Mouse (Mus musculus) kidney, embryonic 15.5 days (tissue): ENCODE measurements around the gene Dnah7b. TPM values are rescaled to one million over a fixed set of nuclear protein-coding genes. Genes with fewer than 3 reads are reported as not detected.
"Not testable (repeated sequence)": the region's sequence is repeated elsewhere in the genome, so short reads cannot be mapped to it uniquely, and the experiment has no call there.

ENCODE experiments used
- ATAC-seq: fragments of 200-750 bp; cut with Nextera tagmentation; replicated peaks from 2 replicates; pipeline ENCODE4 v1.8.0; 2017; ENCODE audit warnings: moderate TSS enrichment; ENCODE audit not compliant: low FRiP score
- H3K27ac ChIP-seq: fragments of 300-500 bp; sonication (generic); 2 replicates; pipeline ENCODE4 v1.5.1; 2015; ENCODE audit warnings: mild to moderate bottlenecking, inconsistent platforms
- H3K27me3 ChIP-seq: fragments of 300-500 bp; sonication (generic); 2 replicates; pipeline ENCODE4 v1.6.1; 2015; ENCODE audit warnings: inconsistent platforms
- H3K36me3 ChIP-seq: fragments of 300-500 bp; sonication (generic); 2 replicates; pipeline ENCODE4 v1.6.1; 2015; ENCODE audit warnings: inconsistent platforms
- H3K4me1 ChIP-seq: fragments of 300-500 bp; sonication (generic); 2 replicates; pipeline ENCODE4 v1.6.1; 2015; ENCODE audit warnings: inconsistent platforms
- H3K4me2 ChIP-seq: fragments of 300-500 bp; sonication (generic); 2 replicates; pipeline ENCODE4 v1.6.1; 2015; ENCODE audit warnings: moderate library complexity, mild to moderate bottlenecking, inconsistent platforms
- H3K4me3 ChIP-seq: fragments of 300-500 bp; sonication (generic); replicated peaks from 2 replicates; pipeline ENCODE4 v1.5.1; 2015; ENCODE audit warnings: mild to moderate bottlenecking, inconsistent platforms
- H3K9ac ChIP-seq: fragments of 300-500 bp; sonication (generic); 2 replicates; pipeline ENCODE4 v1.6.1; 2015; ENCODE audit warnings: mild to moderate bottlenecking, inconsistent platforms
- H3K9me3 ChIP-seq: fragments of 300-500 bp; sonication (generic); replicated peaks from 2 replicates; pipeline ENCODE4 v1.6.1; 2016; ENCODE audit warnings: inconsistent platforms
- WGBS: fragments of 180-500 bp; shearing (Covaris S2); methylation state at CpG from one replicate; pipeline ENCODE4 v1.1.7; 2015; ENCODE audit warnings: mixed read lengths; 5-methylcytosine and 5-hydroxymethylcytosine counted together
- polyA plus RNA-seq: library from polyadenylated mRNA; unstranded; fragments of >200 nt; fragmentation: Nextera tagmentation; extraction: Ambion mirVana; gene quantifications from 2 replicates; pipeline ENCODE4 v1.2.1, GENCODE M21; 2015

Dnah7b gene
- polyA plus RNA-seq, 1 experiment from 2014 or later = 1.3 TPM

DNA sequence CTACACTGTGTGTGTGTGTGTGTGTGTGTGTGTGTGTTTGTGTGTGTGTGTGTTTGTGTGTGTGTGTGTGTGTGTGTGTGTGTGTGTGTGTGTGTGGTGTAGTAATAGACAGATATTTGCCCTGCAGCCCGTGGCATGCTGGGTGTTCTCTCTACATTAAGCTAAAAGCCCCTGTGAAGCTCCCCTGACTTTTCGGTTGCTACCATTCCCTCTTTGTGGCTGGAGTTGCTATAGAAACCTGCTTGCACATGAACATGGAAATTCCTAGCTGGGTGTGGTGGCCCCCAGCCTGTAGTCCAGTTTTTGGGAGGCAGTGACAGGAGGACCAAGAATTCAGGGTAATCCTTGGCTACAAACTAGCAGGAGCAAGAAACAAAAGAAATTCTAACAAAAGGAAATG, 130.7 kb downstream of the Dnah7b start:
- not testable (repeated sequence) for H3K4me1 ChIP-seq, ATAC-seq, H3K9ac ChIP-seq, H3K36me3 ChIP-seq, H3K27me3 ChIP-seq, H3K4me3 ChIP-seq, H3K27ac ChIP-seq, H3K9me3 ChIP-seq, H3K4me2 ChIP-seq
- 81% methylated on average over 2 of the region's 2 CpGs for WGBS

GRCm38 (mm10) chr1:46201169-46201568, 135.1 kb downstream of the Dnah7b start:
- not testable (repeated sequence) for H3K9me3 ChIP-seq, H3K9ac ChIP-seq, ATAC-seq, H3K27me3 ChIP-seq, H3K27ac ChIP-seq, H3K36me3 ChIP-seq, H3K4me3 ChIP-seq, H3K4me1 ChIP-seq, H3K4me2 ChIP-seq
- 90% methylated on average over 9 of the region's 9 CpGs for WGBS

DNA sequence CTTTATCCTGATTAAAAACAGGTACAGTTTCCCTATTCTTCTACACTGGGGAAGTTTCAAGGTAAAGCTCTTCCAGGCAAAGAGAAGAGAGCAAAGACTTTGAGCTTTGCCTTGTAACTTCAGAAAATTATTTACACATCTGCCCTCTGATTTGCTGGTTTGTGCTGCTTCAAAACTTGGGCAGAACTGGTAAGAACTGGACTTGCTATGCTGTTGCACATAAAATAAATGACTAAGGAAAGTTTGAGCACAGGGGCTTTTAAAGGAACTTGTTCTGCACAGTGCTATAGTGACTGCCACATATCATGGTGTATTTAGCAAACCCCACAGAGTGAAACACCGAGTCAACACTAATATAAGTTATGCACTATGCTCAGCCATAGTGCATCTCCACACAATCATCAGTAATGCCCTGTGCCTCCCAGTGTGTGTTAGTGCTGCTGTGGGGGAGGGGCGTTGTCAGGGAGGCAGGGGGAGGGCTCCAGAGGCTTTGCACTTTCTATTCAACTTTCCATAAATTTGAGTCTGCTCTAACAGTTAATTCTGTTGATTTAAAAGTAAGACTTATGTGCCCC, 144.0 kb downstream of the Dnah7b start:
- peak; percentile 49; the same call in 1 of the 2 replicates for ATAC-seq
- H3K36me3 ChIP-seq, H3K9ac ChIP-seq, H3K27ac ChIP-seq, H3K4me1 ChIP-seq, H3K27me3 ChIP-seq, H3K9me3 ChIP-seq, H3K4me2 ChIP-seq, H3K4me3 ChIP-seq: not testable (repeated sequence)
- 69% methylated on average over 2 of the region's 2 CpGs for WGBS

- not testable (repeated sequence) for H3K36me3 ChIP-seq, H3K4me1 ChIP-seq
- WGBS = 88% methylated on average over 2 of the region's 2 CpGs
Observed at GRCm38 (mm10) chr1:46222704-46223103, 156.6 kb downstream of the Dnah7b start.

GRCm38 (mm10) chr1:46226136-46226535, 160.0 kb downstream of the Dnah7b start:
- not testable (repeated sequence) for H3K9ac ChIP-seq, H3K4me2 ChIP-seq, H3K27ac ChIP-seq, H3K27me3 ChIP-seq, H3K4me1 ChIP-seq, H3K36me3 ChIP-seq, ATAC-seq, H3K9me3 ChIP-seq, H3K4me3 ChIP-seq

More at GRCm38 (mm10) chr1:46222704-46223103, 156.6 kb downstream of the Dnah7b start:
- not testable (repeated sequence) for H3K4me2 ChIP-seq, ATAC-seq, H3K9ac ChIP-seq, H3K4me3 ChIP-seq, H3K27me3 ChIP-seq, H3K9me3 ChIP-seq, H3K27ac ChIP-seq

- H3K27ac ChIP-seq, H3K9me3 ChIP-seq, H3K4me3 ChIP-seq, H3K36me3 ChIP-seq, H3K4me1 ChIP-seq, ATAC-seq, H3K4me2 ChIP-seq, H3K27me3 ChIP-seq, H3K9ac ChIP-seq: not testable (repeated sequence)
- 71% methylated on average over 2 of the region's 2 CpGs for WGBS
Observed at GRCm38 (mm10) chr1:46268841-46269240, 202.7 kb downstream of the Dnah7b start.

DNA sequence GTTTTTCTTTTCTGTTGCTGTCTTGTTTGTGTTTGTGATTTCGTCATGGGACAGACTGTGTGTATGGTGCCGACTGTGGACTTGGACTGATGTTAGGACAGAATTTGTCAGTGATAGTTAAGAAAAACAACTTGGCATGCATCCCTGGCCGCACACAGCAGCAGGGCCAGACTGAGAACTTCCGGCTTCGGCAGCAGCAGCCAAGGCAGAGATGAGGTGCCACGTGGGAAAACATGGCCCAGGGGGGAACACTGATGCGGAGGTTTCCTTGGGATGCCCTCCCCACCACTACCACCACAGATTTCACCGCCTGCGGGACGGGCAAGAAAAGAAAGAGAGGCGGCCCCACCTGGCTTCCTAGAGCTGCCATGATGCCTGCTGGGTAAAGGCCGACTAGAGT, 205.8 kb downstream of the Dnah7b start:
- no peak overlapping the region for H3K9ac ChIP-seq
- ATAC-seq = no peak
- H3K4me1 ChIP-seq = no peaks in the 10 kb centered on the region
- no peaks in the 10 kb centered on the region for H3K36me3 ChIP-seq
- H3K4me3 ChIP-seq = no peak overlapping the region
- no peaks in the 10 kb centered on the region for H3K27me3 ChIP-seq
- H3K27ac ChIP-seq = no peak overlapping the region
- no peak overlapping the region for H3K4me2 ChIP-seq
- 79% methylated on average over 10 of the region's 12 CpGs for WGBS
- H3K9me3 ChIP-seq = no peaks in the 10 kb centered on the region

DNA sequence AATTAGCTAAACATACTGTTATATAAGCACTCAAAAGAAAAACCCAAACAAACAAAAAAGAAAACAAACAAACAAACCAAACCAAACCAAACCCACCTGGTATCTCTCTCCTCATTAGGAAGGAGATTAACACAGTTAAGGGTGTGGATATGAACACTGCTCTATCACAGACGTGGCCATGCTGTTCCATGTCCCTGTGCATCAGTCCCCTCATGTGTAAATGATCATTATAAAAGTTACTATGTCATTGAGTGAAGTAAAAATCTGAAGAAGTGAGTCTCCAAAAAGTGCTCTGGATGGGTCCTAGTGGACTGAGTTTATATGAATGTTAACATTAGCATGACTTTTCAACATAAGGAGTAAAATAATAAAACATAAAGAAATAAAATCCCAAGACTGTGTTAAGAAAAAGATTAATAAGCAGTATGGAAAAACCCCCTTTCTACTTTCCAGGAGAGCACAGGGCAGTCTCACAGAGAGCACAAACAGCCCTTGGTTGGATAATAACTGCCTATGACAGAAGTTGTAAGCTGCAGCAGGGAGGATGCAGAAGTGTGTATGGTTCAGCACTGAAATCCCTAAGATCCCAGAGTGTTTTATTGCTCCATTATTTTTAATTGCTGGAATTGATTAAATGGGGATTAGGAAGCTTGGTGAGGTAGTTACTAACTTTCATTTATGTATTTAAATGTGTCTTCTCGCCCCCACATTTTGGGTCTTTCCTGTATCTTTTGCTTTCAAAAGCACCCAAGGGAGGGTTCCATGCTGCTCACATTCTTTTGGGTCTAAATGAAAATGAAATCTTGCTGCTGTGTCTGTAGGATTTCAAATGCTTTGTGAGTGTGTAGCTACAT, 212.2 kb downstream of the Dnah7b start:
- WGBS = 70% methylated on average over 2 of the region's 2 CpGs
- H3K27ac ChIP-seq, H3K36me3 ChIP-seq, H3K4me1 ChIP-seq, H3K4me2 ChIP-seq, ATAC-seq, H3K9ac ChIP-seq, H3K9me3 ChIP-seq, H3K4me3 ChIP-seq, H3K27me3 ChIP-seq: not testable (repeated sequence)

DNA sequence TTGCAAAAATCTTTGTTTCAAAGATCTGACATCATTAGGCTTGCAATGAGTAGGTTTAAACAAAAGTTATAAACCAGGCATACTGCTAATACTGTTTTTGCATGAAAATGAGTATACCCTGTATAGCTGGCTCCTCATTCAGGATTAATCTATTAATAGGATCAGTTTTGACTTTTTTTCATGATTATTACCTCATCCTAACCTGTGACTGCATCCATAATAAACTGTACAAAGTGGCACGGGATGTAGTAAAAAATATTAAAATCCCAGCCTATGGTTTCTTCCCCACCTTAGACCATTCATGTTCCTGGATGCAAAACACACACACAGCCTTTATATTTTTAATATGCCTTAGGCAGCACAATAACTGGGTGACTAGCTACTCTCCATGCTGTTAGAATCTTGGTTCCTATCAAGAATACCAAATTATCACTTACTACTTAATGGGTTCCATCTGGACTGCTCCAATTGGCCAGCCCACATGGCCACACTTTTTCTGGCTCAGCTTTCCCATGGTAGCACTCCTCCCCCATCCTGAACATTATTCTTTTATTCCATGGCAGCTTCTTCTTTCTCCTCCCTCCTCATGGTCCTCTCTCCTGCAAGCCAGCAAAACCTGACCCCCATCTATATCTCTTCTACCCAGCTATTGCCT, 212.9 kb downstream of the Dnah7b start:
- ATAC-seq, H3K9me3 ChIP-seq, H3K36me3 ChIP-seq, H3K4me2 ChIP-seq, H3K27me3 ChIP-seq, H3K9ac ChIP-seq, H3K4me1 ChIP-seq, H3K4me3 ChIP-seq, H3K27ac ChIP-seq: not testable (repeated sequence)
- 83% methylated on average over 1 of the region's 1 CpGs for WGBS

- 60% methylated on average over 2 of the region's 2 CpGs for WGBS
- not testable (repeated sequence) for H3K4me1 ChIP-seq, H3K9ac ChIP-seq, H3K27me3 ChIP-seq, H3K36me3 ChIP-seq, H3K4me3 ChIP-seq, ATAC-seq, H3K9me3 ChIP-seq, H3K27ac ChIP-seq, H3K4me2 ChIP-seq
Observed at GRCm38 (mm10) chr1:46294451-46294850, 228.3 kb downstream of the Dnah7b start.

GRCm38 (mm10) chr1:46325942-46326341, 259.8 kb downstream of the Dnah7b start:
- not testable (repeated sequence) for H3K9ac ChIP-seq, H3K9me3 ChIP-seq, H3K4me3 ChIP-seq, H3K4me2 ChIP-seq, H3K36me3 ChIP-seq, H3K4me1 ChIP-seq, H3K27me3 ChIP-seq, ATAC-seq, H3K27ac ChIP-seq

- ATAC-seq, H3K27me3 ChIP-seq, H3K36me3 ChIP-seq, H3K4me2 ChIP-seq, H3K4me3 ChIP-seq, H3K4me1 ChIP-seq, H3K27ac ChIP-seq, H3K9ac ChIP-seq, H3K9me3 ChIP-seq: not testable (repeated sequence)
- 88% methylated on average over 3 of the region's 3 CpGs for WGBS
Observed at GRCm38 (mm10) chr1:46345301-46345700, 279.2 kb downstream of the Dnah7b start.
